Mouse (Mus musculus): ENCODE measurements around the gene Zfp239.

Gene Zfp239

DNA sequence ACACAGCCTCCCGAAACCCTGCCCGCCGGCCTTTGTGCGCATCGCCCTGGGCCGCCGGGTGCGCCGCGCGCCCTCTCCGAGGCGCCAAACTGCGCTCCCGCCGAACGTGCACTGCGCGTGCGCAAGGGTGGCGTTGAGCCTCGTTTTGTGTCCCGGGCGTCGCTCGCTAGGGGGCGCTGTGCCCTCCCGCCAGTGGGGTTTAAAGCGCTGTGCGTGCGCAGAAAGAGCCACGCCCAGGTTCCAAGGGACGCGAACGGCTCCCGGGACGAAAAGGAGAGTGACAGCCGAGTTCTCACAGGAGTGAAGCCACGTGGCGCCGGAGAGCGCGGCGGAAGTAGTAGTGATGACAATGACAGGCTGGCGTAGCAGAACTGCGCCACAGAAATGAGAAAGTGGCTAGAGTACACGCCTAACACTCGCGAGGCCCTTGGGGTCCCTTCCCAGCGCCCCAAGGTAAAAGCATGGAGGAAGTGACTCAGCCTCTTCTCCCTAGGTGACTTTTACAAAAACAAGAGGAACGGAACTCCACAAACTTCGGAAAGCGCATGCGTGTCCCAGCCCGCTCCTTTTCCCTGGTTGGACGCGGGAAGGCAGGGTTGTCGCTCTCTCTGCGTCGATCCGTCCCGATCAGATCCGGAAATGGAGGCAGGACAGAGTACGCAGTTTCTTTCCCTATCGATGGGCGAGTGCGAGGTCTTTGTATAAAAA lies 17.7 kb downstream of the Zfp239 start:
- DNase-seq (ENCODE audit: low spot score), result peak; percentile 96

- no peak for DNase-seq (ENCODE audit: low spot score)
Measured at GRCm38 (mm10) chr6:117880394-117880838, 18.5 kb downstream of the Zfp239 start.

GRCm38 (mm10) chr6:117881229-117881628 lies 19.3 kb downstream of the Zfp239 start:
- no peak for DNase-seq (ENCODE audit: low spot score)

GRCm38 (mm10) chr6:117881997-117882396 lies 20.1 kb downstream of the Zfp239 start:
- DNase-seq (ENCODE audit: low spot score), result no peak

GRCm38 (mm10) chr6:117885943-117886342 lies 24.0 kb downstream of the Zfp239 start:
- DNase-seq (ENCODE audit: low spot score), result peak; percentile 34

- DNase-seq (ENCODE audit: low spot score), result no peak
Measured at GRCm38 (mm10) chr6:117888032-117888431, 26.1 kb downstream of the Zfp239 start.

DNA sequence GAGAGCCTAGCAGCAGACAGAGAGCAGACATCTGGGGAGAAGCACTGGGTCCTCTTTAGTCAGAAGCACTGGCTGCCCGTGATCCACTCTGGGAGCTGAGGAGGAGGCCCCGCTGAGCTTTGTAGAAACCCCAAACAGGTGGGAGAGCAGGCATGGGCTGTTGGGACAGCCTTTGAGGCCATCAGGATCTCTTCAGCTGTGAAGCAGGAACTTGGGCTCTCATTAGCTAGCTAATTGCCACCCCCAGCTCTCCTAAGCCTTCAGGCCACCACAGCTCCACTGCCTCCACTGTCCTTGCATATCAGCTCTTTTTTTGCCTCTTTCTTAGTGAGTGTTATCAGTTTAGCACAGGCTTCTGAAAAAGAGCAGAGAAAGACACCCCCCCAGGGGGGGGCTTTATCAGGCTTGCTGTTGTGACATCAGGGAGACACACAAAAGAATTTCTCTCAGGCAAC lies 26.8 kb downstream of the Zfp239 start:
- no peak for DNase-seq (ENCODE audit: low spot score)

GRCm38 (mm10) chr6:117890257-117890656 lies 28.4 kb downstream of the Zfp239 start:
- no peak for DNase-seq (ENCODE audit: low spot score)

- DNase-seq (ENCODE audit: low spot score), result no peak
Measured at GRCm38 (mm10) chr6:117891369-117892160, 29.7 kb downstream of the Zfp239 start.

DNA sequence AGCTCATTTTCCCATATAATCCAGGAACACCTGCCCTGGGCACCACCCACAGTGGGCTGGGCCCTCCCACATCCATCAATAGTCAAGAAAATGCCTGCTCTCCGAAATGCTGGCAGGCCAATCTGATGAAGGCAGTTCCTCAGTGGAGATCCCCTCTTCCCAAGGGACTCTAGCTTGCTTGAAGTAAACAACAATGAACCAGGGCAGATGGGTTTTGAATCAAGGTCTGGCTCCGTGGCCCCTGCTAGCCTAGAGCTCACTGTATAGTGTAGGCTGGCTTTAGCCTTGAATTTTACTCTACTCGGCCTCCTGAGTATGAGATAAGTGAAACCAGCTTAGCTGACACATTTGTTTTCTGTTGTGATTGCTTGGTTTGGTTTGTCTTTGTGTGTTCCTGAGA lies 30.5 kb downstream of the Zfp239 start:
- DNase-seq (ENCODE audit: low spot score), result no peak

GRCm38 (mm10) chr6:117893435-117893834 lies 31.5 kb downstream of the Zfp239 start:
- no peak for DNase-seq (ENCODE audit: low spot score)

DNA sequence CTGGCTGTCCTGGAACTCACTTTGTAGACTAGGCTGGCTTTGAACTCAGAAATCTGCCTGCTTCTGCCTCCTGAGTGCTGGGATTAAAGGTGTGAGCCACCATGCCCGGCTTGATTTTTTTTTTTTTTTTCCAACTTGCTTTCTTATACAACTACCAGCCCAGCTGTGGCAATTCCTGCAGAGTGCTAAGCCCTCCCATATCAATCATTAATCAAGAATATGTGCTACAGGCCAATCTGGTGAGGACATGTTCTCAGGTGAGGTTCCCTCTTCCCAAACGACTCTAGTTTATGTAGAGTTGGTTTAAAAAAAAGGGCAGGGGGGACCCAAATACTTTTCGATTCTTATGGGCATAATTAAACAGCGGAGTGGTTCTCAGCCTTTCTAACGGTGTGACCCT lies 35.9 kb downstream of the Zfp239 start:
- no peak for DNase-seq (ENCODE audit: low spot score)

GRCm38 (mm10) chr6:117900126-117901080 lies 38.5 kb downstream of the Zfp239 start, which contains the start of gene Hnrnpf:
Hnrnpf (plus strand) TSS chr6:117900324.
- DNase-seq (ENCODE audit: low spot score), result no peak

- no peak for DNase-seq (ENCODE audit: low spot score)
Measured at GRCm38 (mm10) chr6:117901510-117902402, 39.9 kb downstream of the Zfp239 start.

DNA sequence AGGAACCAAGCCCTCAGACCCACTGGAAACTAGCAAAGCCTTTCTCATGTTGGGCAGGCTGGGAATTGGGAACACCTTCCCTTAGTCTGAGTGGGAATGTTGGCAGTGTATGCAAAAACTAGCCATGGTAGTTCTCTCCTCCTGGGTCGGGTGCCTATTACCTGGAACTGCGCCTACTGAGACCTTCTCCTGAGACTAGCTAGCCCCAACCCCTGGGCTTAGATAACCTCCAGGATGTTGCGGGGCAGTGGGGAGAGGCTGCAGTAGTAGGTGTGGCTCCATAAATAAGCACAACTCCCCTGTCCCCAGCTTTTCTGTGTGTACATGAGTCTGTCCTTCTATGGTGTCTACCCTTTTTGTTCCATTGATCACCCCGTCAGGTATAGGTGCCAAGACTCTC lies 40.7 kb downstream of the Zfp239 start:
- no peak for DNase-seq (ENCODE audit: low spot score)

DNA sequence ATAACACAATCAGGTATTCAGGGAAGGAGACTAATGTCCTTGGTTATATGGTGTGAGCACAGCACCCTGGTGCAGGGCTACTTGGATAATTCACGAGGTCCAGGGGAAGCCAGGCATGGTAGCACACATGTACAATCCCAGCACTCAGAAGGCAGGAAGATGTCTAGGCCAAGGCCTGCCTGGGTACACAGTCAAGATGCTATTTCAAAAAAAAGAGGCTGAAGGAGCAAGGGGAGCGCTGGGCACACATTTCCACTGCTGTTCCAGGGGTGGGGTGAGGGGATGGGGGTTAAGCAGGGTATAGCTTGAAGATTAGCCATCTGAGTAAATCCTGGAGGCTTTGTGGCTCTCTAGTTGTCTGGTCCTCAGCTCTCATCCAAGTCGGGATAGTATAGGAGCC lies 41.9 kb downstream of the Zfp239 start:
- no peak for DNase-seq (ENCODE audit: low spot score)

- DNase-seq (ENCODE audit: low spot score), result no peak
Measured at GRCm38 (mm10) chr6:117905260-117905930, 43.5 kb downstream of the Zfp239 start.

- DNase-seq (ENCODE audit: low spot score), result no peak
Measured at GRCm38 (mm10) chr6:117906015-117906531, 44.2 kb downstream of the Zfp239 start.

- peak; percentile 97 for DNase-seq (ENCODE audit: low spot score)
Measured at GRCm38 (mm10) chr6:117906590-117907271, 44.8 kb downstream of the Zfp239 start.
